Mouse (Mus musculus) kidney, postnatal 10 days (tissue): ENCODE measurements around the gene Mbl2.
"Not testable (repeated sequence)": the region's sequence is repeated elsewhere in the genome, so short reads cannot be mapped to it uniquely, and the experiment has no call there.

Experiments used
- DNase-seq: peaks from one replicate; pipeline ENCODE4 v3.0.0; 2021; ENCODE audit warnings: mixed read lengths

Gene Mbl2

GRCm38 (mm10) chr19:30232691-30233090 is at the start of gene Mbl2:
Mbl2 (plus strand) TSS chr19:30232942.
- no peak for DNase-seq

- no peak for DNase-seq
These were observed 47.2 kb upstream of the Mbl2 start for GRCm38 (mm10) chr19:30185536-30185935.

- DNase-seq: no peak
These were observed 45.5 kb upstream of the Mbl2 start for GRCm38 (mm10) chr19:30187232-30187631.

- DNase-seq: no peak
These were observed 37.7 kb upstream of the Mbl2 start for GRCm38 (mm10) chr19:30194999-30195398.

- DNase-seq: peak; percentile 41
These were observed 30.6 kb upstream of the Mbl2 start for GRCm38 (mm10) chr19:30202177-30202576.

- peak; percentile 54 for DNase-seq
These were observed 27.5 kb upstream of the Mbl2 start for GRCm38 (mm10) chr19:30205159-30205816.

GRCm38 (mm10) chr19:30205874-30206273 is 26.9 kb upstream of the Mbl2 start:
- DNase-seq: no peak

GRCm38 (mm10) chr19:30206981-30207380 is 25.8 kb upstream of the Mbl2 start:
- DNase-seq: no peak

DNA sequence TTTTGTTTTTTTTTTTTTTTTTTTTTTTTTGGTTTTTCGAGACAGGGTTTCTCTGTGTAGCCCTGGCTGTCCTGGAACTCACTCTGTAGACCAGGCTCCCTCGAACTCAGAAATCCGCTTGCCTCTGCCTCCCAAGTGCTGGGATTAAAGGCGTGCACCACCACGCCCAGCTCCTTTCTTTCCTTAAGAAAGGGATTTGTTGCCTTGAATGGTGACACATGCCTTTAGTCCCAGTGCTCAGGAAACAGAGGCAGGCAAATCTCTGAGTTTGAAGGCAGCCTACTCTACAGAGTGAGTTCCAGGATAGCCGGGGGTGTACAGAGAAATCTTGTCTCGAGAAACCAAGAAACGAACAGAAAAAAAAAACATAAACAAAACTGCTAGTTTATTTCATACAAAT is 23.7 kb upstream of the Mbl2 start:
- DNase-seq: not testable (repeated sequence)

DNA sequence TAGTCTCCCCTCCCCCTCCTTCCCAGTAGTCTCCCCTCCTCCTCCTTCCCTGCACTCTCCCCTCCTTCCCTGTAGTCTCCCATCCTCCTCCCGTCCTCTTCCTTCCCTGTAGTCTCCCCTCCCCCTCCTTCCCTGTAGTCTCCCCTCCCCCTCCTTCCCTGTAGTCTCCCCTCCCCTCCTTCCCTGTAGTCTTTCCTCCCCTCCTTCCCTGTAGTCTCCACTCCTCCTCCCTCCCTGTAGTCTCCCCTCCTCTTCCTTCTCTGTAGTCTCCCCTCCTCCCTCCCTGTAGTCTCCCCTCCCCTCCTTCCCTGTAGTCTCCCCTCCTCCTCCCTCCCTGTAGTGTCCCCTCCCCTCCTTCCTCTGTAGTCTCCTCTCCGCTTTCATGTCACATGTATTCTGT is 18.7 kb upstream of the Mbl2 start:
- DNase-seq: no peak

- DNase-seq: not testable (repeated sequence)
These were observed 17.0 kb upstream of the Mbl2 start for GRCm38 (mm10) chr19:30215736-30216135.

DNA sequence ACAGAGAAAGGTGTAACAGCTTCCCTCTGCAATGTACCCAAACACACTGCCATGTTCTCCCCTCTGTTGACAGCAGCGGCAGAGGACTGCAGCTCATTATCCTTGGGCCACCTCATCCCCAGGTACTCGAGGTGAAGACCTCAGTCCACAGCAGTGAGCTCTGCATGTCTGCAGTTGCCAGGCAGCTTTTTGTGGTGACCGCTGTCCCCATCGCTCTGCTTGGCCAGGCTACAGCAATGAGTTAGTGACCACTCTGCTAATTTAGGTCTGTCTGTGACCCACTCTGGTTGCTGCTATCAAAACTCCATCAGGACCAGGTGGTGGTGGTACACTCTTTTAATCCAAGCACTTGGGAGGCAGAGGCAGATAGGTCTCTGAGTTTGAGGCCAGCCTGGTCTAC is 16.6 kb upstream of the Mbl2 start:
- no peak for DNase-seq

DNA sequence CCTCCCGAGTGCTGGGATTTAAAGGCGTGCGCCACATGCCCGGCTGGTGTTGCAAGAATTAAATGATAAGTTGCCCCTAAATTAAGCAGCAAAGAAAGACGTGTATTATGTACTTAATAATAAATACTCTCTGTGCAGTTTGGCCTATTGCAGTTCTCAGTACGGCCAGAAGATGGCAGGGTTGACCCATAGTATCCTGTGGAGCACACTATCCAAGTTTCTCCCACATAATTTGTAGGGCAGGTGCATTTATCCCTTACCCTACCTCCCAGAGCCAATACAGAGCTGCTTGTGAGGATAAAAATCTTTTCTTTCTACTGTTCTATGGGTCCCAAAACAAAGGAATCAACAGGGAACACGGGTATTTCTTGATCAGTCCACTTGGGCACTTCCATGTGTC is 15.4 kb upstream of the Mbl2 start:
- DNase-seq: peak; percentile 80

GRCm38 (mm10) chr19:30222593-30222992 is 10.1 kb upstream of the Mbl2 start:
- not testable (repeated sequence) for DNase-seq

- DNase-seq: no peak
These were observed 3.3 kb upstream of the Mbl2 start for GRCm38 (mm10) chr19:30229477-30229876.

GRCm38 (mm10) chr19:30234416-30234815 is 1.7 kb downstream of the Mbl2 start:
- no peak for DNase-seq

- DNase-seq: peak; percentile 61
These were observed 14.6 kb downstream of the Mbl2 start for GRCm38 (mm10) chr19:30247359-30247758.

DNA sequence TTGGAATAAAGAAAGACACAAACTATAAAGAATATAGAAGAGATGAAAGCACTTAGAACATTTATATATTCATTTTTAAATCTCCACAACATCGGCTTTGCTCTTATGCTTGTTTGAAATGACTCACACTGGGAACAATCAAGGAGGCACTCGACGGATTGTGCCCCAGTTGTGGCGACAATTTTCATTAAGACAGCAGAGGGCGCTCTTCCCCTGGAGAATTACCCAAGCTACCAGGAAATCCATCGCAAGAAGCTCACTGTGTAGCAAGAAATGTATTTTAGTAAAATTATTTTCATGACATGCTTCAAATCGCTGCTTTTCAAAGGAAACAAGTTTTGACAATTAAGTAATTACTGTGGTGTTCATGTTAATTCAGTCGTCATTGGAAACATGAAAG is 16.1 kb downstream of the Mbl2 start:
- DNase-seq: peak; percentile 77

GRCm38 (mm10) chr19:30252253-30252652 is 19.5 kb downstream of the Mbl2 start:
- DNase-seq: no peak

- DNase-seq: no peak
These were observed 23.6 kb downstream of the Mbl2 start for GRCm38 (mm10) chr19:30256339-30256738.

GRCm38 (mm10) chr19:30281125-30281524 is 48.4 kb downstream of the Mbl2 start:
- no peak for DNase-seq

DNA sequence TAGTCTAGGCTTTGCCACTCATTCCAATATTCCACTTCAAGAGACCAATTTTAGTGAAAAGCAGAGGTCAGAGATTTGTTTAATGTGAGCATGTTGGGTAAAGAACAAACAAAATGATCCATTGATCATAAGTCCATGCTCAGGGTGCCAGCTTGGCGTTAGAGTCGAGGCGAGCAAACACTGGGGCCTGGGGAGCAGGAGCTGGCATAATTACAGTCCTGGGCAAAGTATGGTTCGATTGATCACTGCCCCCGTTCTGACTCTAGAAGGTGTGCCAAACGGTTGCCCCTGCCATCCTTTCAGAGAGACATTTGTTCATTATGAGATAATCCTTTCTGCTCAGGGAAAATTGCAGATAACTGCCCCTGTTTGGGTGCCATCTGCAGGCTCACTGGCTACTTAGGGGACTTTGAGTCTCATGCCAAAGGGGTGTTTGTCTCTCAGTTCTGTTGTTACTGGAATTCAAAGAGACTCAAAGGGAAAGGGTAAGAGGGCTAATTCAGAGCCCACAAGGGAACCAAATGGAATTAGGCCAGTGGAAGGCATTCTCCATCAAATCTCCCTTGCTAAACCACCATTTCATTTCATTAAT is 55.3 kb downstream of the Mbl2 start:
- no peak for DNase-seq
